Mouse (Mus musculus) common myeloid progenitor, adult 5-6 weeks (primary cell): Measurements from ENCODE around the gene Siglecg. TPM values are rescaled to one million over a fixed set of nuclear protein-coding genes. Genes with fewer than 3 reads are reported as not detected.
A peak's percentile ranks its signal among the peaks of the same experiment; 100 is the strongest.

Experiments used
- ATAC-seq: replicated peaks from 2 replicates; pipeline ENCODE4 v1.8.0; 2016; ENCODE audit warnings: low read depth, mild to moderate bottlenecking, moderate TSS enrichment, inconsistent platforms; ENCODE audit not compliant: poor library complexity, severe bottlenecking
- total RNA-seq: library from RNA; stranded (forward); fragments of 200-1000, 187-1606 nt; gene quantifications from 2 replicates; pipeline ENCODE4 v1.2.3, GENCODE M21; 2017

Siglecg gene
- total RNA-seq, 1 experiment from 2014 or later, result 1.6 TPM

DNA sequence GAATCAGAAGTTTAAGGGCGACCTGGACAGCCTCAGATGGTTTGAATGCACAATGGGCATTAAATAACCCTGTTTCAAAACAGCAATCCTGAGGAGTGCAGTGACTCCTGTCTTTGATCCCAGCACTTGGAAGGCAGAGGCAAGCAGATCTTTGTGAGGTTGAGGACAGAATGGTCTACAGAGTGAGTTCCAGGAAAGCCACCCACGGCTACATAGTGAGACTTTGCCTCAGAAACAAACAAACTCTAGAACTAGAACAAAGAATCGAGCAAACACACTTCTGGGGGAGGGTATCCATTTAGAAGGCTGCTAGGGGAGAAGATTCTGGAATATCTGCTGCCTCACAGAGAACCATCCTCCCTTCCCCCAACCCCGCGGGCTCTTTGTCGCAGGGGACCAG lies 32.5 kb downstream of the Siglecg start, which contains the start of gene Cldnd2:
Cldnd2 (plus strand) TSS at position 301 of the 400 bp plus-strand sequence.
- no peak for ATAC-seq

- ATAC-seq, result no peak
Observed at GRCm38 (mm10) chr7:43441071-43441470, 33.1 kb downstream of the Siglecg start.

DNA sequence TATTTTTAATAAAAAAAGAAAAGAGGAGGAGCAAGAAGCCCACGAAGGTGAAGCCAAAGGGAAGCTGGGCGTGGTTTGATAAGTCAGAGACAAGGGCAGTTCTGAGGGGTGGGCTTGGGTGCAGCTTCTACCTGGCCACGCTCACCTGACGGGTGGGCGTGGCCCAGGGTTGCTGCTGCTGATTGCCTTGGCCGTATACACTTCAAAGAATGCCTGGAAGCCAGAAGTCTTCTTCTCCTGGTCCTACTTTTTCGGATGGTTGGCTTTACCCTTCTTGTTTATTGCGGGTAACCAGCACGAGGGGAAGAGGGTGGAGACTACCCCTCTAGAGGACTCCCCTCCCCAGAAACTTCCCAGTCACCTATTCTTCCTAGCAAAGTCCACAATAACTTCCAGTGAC lies 34.7 kb downstream of the Siglecg start:
- ATAC-seq, result no peak

DNA sequence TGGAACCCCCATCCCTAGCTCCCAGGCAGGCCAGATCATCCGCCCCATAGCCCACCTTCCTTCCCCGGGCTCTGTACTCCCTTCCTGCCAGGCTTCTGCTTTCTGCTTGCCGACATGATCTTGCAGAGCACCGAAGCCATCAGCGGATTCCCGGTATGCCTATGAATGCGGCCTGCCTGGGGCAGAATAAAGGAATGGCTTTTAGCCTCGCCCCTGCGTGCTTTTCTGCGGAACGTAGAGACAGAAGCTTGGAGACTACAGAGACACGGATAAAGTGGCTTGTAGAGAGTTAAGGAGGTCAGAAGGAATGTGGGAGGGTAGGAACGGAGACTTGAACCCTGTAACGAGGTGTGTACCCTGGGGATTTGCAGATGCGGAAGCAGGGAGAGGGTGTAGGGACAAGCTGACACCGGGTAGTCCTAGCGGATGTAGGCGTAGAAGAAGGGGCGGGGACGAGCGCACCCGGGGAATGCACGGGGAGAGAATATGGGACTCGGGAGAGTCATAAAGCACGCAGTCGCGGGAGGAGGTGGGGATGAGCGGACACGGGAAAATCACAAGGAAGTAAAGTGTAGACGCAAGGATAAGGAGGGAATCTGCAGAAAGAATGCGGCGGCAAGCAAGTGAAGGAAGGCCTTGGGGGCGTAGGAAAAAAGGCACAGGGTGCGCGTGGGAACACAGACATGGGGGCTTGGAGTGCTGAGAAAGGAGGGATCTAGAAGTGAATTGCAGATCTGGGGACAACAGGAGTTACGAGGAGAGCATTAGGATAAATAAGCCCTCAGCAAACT lies 35.3 kb downstream of the Siglecg start:
- peak; percentile 50 for ATAC-seq

- peak; percentile 75 for ATAC-seq
Observed at GRCm38 (mm10) chr7:43443917-43444293, 35.9 kb downstream of the Siglecg start, which contains the start of the genes Etfb and Gm45233. Etfb (plus strand) TSS chr7:43444083. Gm45233 (plus strand) TSS chr7:43444128.

- ATAC-seq, result no peak
Observed at GRCm38 (mm10) chr7:43447801-43448200, 39.8 kb downstream of the Siglecg start.

DNA sequence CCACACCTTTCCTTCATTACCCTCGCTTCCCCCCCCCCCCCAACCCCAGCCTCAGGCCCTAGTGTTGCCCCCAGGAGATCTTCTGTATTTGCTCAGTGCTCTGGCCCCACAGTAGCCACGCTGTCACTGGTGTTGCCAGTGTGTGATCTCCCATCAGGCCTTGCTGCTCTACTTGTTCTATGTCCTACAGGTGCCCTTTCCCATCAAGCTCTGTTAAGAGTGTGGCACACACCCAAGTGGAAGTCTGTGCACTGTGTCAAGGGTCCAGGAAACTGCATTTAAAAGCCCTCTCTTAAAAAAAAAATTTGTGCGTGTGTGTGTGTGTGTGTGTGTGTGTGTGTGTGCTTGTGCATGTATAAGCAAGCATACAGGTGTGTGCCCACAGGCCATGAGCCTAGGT lies 40.2 kb downstream of the Siglecg start:
- no peak for ATAC-seq

DNA sequence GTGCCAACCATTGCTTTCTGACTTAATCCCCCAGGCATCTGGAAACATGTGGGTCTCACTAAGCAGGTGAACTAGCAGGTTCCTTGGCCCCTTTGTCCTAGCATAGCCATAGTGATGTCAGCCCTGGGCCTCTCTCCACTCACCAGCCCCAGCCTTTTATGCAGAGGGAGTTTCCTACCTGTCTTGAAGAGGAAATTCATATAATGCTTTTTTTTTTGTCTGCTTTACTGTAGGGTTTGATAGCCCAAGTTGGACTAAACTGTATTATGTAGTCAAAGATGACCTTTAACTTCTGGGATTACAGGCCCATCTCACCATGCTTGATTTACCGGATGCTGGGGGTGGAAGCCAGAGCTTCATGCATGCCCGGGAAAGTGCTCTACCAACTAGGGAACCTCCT lies 41.8 kb downstream of the Siglecg start:
- no peak for ATAC-seq

DNA sequence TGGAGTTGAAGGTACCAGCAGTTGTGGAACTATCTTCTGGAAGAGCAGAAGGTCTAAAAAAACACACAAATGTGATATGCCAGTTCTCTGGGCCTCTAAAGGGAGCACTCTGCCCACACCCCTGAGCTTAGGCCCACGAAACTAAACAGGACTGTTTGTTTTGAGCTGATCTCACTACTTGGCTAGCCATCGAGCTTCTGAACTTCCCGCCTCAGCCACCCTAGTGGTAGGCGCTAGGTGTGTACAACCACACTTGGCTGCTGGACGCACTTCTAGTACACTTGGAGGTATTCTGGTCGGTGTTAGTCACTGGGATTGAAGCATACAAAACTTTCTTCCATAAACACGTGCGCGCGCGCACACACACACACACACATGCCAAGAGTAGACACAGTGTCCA lies 43.7 kb downstream of the Siglecg start:
- no peak for ATAC-seq

DNA sequence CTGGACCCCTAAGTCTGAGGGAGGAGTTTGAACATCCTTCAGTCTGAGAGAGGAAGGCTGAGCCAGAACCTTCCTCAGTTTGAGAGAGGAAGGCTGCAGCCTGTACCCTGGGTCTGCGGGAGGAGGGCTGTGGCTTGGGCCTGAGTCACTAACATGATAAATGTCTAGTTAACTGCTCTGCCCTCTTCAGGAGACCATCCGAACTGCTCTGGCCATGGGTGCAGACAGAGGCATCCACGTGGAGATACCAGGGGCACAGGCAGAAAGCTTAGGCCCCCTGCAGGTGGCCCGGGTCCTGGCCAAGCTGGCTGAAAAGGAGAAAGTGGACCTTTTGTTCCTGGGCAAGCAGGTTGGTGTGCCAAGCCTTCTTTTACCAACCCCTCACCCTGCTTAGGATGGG lies 44.6 kb downstream of the Siglecg start:
- peak; percentile 94 for ATAC-seq

GRCm38 (mm10) chr7:43453599-43454355 lies 45.8 kb downstream of the Siglecg start:
- ATAC-seq, result no peak

DNA sequence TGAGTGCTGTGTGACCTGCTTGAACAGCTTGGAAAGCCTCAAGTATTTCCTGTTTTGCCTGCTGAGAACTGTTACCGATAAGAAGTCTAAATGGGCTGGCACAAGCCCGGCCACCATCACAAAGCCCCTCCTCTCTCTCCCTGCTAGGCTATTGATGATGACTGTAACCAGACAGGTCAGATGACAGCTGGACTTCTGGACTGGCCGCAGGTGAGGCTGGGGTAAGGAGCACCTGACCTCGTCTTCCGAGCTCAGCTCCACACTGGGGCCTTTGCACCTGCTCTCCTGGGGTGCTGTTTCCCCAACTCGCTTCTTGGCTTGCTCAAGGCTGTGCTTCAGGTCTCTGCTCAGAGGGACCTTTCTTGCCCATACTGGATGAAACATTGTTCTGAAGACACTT lies 46.4 kb downstream of the Siglecg start:
- no peak for ATAC-seq

GRCm38 (mm10) chr7:43462851-43463250 lies 54.8 kb downstream of the Siglecg start, which contains the start of gene Vsig10l:
Vsig10l (plus strand) TSS chr7:43463151.
- ATAC-seq, result no peak

DNA sequence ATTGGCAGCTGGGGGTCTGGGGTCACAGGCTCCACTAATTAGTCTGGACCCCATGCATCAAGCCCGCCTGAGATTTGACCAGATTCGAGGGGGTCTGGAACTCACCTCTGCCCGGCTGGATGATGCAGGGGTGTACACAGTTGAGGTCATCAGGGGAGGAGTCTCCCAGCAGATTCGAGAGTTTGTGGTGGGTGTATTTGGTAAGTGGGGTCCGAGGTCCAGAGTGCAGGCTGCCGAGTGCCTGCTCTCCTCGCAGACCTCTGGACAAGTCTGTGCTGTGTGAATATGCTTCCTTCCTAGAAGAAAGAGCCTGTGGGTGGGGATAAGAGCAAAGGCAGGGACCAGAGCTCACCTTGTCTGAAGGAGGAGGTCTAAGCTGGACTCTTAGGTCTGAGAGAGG lies 56.0 kb downstream of the Siglecg start:
- ATAC-seq, result no peak

DNA sequence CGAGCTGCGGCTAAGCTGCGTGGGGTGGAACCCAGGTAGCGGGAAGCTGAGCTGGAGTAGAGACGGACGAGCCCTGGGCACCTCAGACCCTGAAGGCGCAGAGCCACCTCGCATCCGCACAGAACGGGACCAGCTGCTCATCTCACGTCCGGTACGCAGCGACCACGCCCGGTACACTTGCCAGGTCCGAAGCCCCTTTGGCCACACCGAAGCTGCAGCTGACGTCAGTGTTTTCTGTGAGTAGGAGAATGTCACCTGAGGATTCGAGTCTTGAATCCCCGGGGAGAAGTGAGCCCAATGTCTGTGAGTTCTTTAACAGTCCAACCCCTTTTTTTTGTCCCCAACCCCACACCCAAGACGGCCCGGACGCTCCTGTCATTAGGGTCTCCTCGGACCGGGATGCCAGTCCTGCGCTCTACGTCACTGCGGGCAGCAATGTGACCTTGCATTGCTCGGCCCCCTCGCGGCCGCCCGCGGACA lies 56.9 kb downstream of the Siglecg start:
- 0 out of 2 replicates have a peak, but pooled peaks have one; percentile 7 for ATAC-seq

DNA sequence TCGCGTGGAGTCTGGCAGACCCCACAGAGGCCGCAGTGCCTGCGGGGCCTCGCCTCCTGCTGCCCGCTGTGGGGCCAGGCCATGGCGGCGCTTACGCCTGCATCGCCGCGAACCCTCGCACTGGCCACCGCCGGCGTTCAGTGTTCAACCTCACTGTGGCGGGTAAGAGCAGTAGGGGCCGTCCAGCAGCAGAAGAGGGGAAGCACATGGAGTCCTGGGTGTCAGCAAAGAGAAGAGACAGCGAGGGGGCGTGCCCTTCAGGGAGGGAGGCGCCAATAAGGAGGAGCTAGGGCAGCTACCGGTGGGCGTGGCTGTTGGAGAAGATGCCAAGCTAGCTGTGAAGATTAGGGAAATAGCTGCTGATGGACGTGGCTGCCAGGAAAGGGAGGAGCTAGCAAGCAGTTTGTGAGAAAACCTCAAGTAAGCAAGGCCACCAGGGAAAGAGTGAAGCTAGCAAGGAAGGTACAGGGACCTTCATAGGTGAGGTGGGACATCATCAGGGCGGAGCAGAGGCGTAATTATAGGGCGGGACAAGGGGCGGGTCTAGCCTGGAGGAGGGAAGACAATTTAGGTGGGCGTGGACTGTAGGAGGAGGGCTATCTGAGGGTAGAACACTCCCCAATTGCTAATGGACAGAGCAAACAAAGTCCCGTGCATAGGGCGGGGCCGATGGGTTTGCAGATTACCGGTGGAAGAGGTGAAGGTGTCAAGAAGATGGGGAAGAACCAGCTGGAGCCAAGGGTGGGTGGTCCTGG lies 57.5 kb downstream of the Siglecg start:
- ATAC-seq, result peak; percentile 83

GRCm38 (mm10) chr7:43466099-43466694 lies 58.2 kb downstream of the Siglecg start:
- peak; percentile 55 for ATAC-seq
